Mouse (Mus musculus) liver, embryonic 14.5 days (tissue): ENCODE data around the gene Plcl2.

Experiments used
- CTCF ChIP-seq: IDR thresholded peaks from 2 replicates; pipeline ENCODE4 v1.5.1; 2016; ENCODE audit warnings: antibody characterized with exemption, low read depth, control low read depth
- EP300 ChIP-seq: IDR thresholded peaks from 2 replicates; pipeline ENCODE4 v1.6.1; 2016; ENCODE audit warnings: antibody characterized with exemption, low read depth

DNA sequence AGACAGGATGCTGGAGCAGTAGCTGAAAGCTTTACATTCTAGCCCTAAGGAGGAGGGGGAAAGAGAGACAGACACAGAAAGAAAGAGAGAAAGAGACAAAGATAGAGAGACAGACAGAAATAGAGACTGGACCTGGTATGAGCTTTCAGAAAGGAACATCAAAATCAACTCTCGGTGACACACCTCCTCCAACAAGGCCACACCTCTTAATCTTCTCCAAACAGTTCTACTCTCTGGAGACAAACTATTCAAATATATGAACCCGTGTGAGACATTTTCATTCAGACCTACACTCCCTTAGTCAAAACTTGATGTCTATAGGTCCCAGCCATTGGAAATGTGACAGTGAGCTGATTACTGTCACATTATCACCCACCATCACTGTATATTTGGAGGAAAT is 41.8 kb upstream of the Plcl2 start:
- no peak for TF ChIP-seq EP300
- no peak for TF ChIP-seq CTCF
